Mouse (Mus musculus) right cerebral cortex, postnatal 36 days (tissue): ENCODE measurements around the gene Dusp7.

Experiments
- DNase-seq, 2 experiments: peaks; one replicate each; pipeline ENCODE4 v3.0.0; 2022; ENCODE audit warnings: low spot score in 2 of 2, mixed read lengths in 1 of 2

The Dusp7 gene

DNA sequence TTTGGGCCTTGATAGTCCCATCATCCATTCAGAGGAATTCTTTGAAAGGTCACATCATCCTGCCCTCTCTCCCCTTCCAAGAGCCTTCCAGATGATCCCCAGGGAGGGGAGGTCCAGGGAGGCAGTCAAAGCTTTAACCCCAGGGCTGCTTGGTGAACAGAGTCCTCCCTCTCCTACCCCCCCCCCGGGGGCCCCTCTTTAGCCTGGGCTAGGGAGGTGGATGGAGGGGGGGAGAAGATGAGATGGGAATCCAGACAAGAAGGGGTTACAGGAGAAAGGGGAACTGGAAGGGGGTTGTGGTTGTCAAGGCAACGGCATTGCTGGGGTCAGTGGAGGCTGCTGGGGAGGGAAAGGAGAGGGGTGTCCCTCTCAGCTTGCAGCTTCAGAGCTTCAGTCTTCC lies 52.2 kb downstream of the Dusp7 start:
- DNase-seq: no peak

DNA sequence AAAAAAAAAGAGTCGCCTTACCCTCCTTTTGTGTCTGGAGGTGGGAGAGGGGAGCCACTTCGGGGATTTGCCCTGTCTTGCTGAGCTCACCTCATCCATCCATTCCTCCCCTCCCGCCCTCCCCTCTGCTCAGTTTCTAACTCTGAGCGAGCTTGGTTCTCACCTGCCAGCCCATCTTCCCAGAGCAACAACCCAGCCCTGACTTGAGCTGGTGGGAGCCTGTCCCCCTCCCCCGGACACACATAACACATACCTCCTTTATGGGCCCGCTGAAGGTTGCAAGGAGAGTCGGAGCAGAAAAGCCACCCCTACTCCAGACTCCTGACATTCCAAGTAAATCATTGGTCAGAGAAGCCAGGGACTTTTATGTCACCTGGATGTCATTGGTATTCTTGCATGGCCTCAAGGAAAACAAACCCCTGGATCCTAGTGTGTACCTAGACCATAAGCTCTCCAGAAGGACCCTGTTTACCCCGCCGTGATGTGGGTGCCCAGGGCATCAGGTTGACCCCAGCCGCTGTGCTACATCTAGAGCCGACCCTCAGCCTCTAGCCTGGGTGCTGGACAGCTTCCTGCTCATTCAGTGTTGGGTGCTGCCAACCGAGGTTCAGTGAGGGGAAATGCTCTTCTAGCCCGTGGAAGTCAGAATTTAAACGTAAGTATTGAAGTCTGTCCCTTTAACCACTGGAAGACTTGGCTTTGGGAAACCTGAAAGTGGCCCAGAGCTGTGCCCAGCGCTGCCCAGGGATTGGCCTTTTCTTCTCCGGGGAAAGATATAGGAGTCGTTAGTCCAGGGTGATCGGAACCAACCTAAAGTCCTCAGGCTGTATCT lies 52.8 kb downstream of the Dusp7 start:
- DNase-seq: no peak

DNA sequence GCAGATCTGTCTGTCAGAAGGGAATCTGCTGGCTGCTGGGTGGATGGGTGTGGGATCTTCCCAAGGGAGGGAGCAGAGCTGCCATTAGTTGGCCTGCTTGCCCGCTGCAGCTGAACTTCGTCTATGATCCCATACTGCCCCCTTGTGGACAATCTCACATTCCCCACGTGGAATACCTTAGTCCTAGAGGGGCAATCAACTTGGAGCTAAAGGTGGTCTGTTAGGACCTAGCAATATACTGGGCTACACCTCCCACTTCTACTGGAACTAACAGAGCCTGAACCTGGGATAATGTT lies 53.4 kb downstream of the Dusp7 start:
- DNase-seq: peak; percentile 76 to 79
